Mouse (Mus musculus) kidney, postnatal 25 days (tissue): Measurements from ENCODE around the gene Dgki.

ENCODE experiments used
- DNase-seq, 2 experiments: peaks; one replicate each; pipeline ENCODE4 v3.0.0; 2021; ENCODE audit warnings: mixed read lengths in 2 of 2

Gene Dgki

GRCm38 (mm10) chr6:37291171-37291570, 8.8 kb downstream of the Dgki start:
- no peak for DNase-seq

DNA sequence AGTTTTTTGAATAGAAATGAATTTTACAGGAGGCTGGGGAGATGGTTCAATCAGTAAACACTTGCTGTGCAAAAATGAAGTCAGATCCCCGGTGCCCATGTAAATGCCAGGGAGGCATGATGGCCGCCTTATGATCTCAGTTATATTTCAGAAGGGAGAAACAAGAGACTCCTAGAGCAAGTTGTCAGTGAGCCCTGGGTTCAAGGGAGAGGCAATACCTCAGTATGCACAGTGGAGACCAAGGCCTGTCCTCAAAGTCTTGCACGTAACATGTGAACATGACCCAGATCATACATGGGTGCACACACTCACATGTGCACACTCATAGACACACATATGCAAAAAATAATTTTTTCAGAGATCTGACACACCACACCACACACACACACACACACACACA, 9.3 kb downstream of the Dgki start:
- no peak for DNase-seq

GRCm38 (mm10) chr6:37286134-37286533, 13.8 kb downstream of the Dgki start:
- no peak for DNase-seq

DNA sequence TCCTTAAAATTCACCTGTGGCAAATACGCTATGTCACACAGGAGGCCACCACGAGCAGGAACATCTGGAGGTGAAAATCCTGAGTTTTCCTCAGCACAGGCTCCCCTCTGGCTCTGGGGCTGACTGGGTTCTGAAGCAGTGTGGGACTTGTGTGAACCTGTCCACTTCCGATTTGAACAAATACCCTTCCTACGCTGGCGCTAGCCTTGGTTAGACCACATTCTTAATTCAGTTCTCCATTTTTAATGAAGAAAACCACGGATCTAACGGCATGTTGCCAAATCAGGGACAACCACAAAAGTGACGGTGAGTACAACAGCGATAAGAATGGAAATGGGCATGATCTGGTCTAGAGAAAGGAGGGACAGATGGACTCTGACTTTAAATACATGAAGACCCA, 15.1 kb downstream of the Dgki start:
- DNase-seq: no peak

DNA sequence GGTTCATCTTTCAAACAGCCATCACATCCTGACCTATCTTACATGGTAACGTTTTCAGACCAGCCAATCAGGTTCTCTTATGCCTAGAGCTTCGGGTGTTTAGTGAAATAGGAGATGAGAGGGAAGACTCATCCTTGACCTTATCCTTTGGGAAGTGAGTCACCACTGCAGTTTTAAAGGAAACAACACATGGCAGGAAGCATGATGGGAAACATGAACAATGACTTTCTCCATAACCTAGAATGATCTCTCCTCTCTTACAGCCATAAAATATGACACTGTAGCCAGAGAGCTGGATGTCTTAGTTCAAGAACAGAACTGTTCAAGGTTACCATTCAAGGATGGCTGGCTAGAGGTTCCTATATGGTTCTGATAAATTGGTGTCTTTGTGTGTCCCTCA, 16.6 kb downstream of the Dgki start:
- no peak for DNase-seq

DNA sequence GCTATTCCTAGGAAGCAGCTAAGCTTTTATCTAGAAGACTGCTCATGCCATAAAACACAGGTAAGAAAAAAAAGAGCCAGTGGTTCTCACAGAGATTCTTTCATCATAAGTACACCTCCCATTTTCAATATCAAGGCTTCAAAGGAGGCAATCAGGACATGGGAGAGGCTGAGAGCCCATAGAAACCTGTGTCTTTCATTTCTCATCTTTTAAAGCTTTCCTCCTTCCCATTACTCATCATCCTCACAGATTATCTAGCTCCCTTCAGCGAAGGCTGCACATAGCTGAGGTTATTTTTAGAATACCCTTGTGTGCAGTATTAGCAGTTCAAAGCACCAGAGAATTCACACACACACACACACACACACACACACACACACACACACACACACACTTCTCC, 17.3 kb downstream of the Dgki start:
- DNase-seq: no peak

- no peak for DNase-seq
These were observed 22.9 kb downstream of the Dgki start for GRCm38 (mm10) chr6:37276834-37277715.

DNA sequence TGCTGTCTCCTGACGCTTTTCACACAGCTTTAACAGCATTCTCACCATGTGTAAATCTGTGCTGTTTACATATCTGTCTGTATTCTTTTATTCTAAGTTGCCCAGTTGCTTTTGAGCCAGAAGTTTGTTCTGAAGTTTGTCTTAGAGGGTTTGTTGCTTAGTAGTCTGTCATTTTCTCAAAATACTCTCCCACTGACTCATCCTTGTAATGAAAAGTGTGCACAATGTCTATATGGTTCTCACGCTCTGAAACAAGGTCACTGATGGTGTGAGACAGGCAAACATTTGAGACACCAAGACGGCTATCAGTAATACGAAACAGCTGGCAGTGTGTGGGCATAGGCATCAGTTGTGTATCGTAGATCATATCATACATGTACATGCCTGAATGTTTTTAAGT, 23.8 kb downstream of the Dgki start:
- DNase-seq: no peak

DNA sequence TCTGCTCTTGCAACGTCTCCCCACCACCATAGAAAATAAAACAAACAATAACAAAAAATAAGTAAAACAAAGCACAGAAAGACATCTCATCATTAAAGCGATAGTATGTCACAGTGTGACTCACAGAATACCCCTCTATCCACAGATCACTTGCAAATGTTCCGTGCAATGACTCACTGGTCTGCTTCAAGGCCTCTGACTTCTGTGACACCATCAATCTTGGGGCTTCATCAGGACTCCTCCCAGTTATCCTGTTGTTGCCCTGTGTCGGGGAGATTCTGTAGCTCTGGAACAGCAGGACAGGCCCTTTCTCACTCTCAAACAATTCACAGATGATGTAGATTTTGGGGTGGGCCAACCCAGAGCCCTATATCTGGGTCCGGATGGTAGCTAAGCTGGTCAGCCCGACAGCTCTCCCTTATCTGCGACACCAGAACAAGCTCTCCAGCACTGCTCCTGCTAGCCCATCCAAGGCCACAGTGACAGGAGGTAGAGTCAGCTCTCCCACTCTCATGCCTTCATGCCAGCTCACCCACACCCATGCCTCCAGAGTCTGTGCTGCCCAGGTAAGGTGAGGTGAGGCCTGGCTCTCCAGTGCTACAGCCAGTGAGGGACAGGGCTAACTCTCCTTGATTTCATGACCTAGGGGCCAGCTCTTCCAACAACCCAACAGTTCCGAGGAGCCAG, 28.9 kb downstream of the Dgki start:
- no peak for DNase-seq

DNA sequence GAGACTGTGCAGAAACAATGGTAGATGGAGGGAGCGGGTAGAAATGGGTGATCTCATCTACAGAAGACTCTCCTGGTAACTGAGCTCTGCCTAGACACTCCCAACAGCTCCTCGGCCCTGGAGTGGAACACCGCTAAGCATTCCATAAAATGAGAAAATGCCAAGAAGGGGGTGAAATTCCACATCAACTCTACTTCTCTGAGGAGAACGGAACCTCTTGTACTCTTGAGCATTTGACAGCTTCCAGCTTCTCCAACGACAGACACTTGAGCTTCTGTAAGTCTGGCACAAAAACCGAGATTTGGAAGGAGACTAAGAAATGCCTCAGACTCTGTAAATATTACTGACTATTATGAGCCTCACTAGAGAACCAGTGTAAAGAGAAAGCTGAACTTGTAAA, 31.4 kb downstream of the Dgki start:
- no peak for DNase-seq

- DNase-seq: no peak
These were observed 32.0 kb downstream of the Dgki start for GRCm38 (mm10) chr6:37267952-37268351.

DNA sequence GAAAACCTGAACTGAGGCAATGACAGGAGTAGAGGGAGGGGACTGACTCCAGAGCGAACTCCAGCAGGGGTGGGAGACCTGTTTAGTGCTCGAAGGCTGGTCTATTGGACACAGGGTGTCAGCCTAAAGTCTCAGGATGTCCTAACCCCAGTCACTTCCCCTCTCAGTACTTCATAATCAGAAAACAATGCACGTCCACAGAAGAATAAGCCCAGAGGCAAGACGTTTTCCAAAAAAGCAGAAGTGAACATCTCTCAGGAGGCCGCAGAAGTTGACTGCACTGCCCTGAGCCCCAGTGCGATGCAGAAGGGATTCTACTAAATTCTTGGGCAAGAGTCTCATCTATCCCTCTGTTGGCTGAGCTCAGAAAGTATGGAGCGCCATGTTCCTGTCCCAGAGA, 37.5 kb downstream of the Dgki start:
- DNase-seq: no peak

DNA sequence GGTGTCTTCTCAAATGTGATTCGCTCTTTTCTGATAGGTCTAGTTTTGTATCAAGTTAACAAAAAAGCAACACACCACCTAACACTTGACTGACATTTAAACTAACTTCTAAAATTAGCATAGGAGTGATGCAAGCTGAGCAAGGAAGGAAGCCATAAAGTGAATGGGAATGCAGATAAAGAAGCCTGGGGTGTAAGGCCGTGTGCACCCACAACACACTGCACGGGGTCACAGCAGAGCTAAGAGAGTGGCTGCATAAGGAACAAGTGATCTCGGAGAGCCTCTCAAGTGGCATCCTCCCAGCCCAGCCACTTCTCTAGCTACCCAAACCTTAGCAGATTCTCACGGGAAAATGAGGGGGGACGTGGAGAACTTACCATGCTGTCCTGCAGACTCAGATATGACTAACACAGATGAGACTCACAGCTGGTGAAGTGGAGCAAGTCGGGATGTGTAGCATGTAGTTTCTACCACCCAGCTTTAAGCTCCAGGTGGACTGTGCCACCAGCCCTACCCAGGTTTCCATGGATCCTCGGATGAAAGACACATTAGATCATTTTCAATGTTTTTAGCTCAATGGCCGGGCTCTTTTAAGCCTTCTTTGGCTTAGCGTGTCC, 38.6 kb downstream of the Dgki start:
- DNase-seq: no peak

- DNase-seq: no peak
These were observed 41.3 kb downstream of the Dgki start for GRCm38 (mm10) chr6:37258662-37259061.

- DNase-seq: peak; percentile 44 to 76
These were observed 45.8 kb downstream of the Dgki start for GRCm38 (mm10) chr6:37254144-37254543.

GRCm38 (mm10) chr6:37252536-37252935, 47.4 kb downstream of the Dgki start:
- no peak for DNase-seq

GRCm38 (mm10) chr6:37250671-37251070, 49.3 kb downstream of the Dgki start:
- no peak for DNase-seq

DNA sequence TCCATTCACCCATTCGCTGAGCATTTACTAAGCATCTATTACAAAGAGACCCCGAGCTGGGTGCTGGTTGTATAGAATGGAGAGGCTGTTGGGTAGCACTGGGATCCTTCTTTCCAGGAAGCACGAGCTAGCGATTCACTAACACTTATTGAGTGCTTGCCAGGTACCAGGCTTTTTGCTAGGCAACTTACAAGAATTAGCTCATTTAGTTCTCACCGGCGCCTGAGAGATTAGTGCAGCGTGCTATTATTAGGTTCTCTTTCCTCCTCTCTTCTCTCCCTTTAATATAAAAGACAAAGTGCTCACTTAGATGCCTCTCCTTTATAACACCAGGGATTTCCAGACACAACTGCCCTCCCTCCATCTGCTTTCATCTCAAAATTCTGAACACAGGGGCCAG, 54.2 kb downstream of the Dgki start:
- no peak for DNase-seq

DNA sequence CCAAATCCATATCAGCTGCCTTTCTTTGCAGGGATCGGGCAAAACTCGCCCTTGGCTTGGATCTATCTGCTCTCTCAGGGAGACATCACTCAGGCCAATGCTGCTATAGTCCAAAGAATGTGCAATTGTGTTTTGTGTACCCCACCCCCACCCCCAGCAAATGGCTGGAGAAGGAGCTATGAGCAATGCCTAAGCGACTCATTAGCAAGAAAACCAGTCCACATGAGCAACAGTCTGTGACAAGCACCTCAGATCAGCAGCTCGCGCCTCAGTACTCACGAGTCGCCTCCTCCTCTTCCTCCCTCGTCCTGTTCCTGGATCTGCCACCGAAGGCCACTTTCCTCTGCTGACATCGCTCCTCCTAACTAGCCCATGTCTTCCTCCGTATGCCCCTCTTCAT, 55.9 kb downstream of the Dgki start:
- DNase-seq: no peak

DNA sequence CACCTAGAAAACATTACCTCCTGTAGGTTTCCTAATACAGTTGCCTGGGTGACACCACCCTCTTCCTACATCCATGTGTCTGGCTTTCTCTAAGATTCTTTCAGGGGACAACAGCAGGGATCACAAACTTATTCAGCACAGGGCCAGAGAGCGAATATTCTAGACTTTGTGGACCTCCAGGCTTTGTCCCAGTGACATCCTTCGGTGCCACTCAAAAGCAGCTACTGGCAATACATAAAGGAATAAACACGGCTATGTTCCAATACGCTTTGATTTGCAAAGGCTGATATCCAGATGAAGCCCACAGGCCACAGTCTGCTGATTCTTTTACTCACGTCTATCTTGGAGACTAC, 57.2 kb downstream of the Dgki start:
- DNase-seq: no peak

- DNase-seq: no peak
These were observed 57.8 kb downstream of the Dgki start for GRCm38 (mm10) chr6:37242100-37242768.

DNA sequence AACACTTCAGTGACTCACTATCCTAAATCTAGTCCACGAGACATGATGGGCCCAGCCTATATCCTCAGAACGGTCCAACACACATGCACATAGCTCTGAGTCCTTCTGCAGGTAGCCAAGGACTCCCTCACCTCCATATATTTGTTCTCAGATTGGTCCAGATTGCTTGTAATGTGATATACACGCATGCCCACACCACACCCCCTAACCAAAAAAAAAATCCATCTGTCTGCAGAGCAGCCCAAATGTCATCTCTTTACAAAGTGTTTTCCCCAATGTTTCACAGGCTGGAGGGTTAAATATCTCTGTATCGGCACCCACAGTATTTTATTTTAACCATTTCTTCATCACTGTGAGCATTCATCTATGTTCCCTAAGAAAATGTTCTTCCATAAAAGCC, 58.5 kb downstream of the Dgki start:
- DNase-seq: no peak

GRCm38 (mm10) chr6:37240140-37240539, 59.8 kb downstream of the Dgki start:
- DNase-seq: no peak

DNA sequence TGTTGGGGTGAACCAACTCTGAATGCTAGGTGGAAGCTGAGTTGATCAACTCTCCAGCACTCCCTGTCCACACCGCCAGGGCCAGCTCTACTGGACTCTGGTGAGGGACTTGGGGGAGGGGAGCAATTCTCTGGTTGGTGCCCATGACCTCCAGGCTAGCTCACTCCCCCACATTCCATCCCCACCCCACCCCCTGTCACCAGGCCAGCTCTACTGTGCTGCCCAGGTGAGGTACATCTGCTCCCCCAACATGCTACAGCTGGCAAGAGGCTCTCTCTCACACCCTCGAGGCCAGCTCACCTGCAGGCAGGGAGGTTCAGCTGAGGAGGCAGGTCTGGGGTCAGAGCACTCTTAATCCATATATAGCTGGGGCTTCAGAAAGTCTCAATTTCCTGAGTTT, 63.1 kb downstream of the Dgki start:
- DNase-seq: no peak
